Mouse (Mus musculus): Measurements from ENCODE around the gene Tctex1d4. TPM values are rescaled to one million over a fixed set of nuclear protein-coding genes. Genes with fewer than 3 reads are reported as not detected.

The Tctex1d4 gene
- polyA plus RNA-seq, 2 experiments, result not detected

- Histone ChIP-seq H3K27ac (peak overlapping the region; percentile 17), H3K9me3 (ENCODE audit: control insufficient read depth, low read length) (no peaks in the 10 kb centered on the region), H3K4me3 (ENCODE audit: insufficient read depth in 1 of 2, low read depth in 2 of 2, low read length in 2 of 2) (peak overlapping the region; percentile 85 to 92), H3K4me2 (ENCODE audit: low read depth) (peak overlapping the region; percentile 81), H3K27me3 (ENCODE audit: control insufficient read depth, insufficient read depth, low read length) (no peaks in the 10 kb centered on the region), H3K36me3 (replicated peaks; ENCODE audit: control insufficient read depth, insufficient read depth, low read depth) (peaks cover 56% of the 10 kb centered on the region), H3K4me1 (replicated peaks; ENCODE audit: control insufficient read depth in 2 of 2, insufficient read depth in 2 of 2, low read length in 1 of 2) (peaks cover 9 to 17% of the 10 kb centered on the region in 2 experiments), H3K9ac (replicated peaks) (peak overlapping the region; percentile 96)
- DNase-seq (ENCODE audit: low read depth in 3 of 3, low spot score in 3 of 3) (no peak), ATAC-seq (ENCODE audit: insufficient read depth) (peak; percentile 1; the same call in 1 of the 2 replicates)
- WGBS (ENCODE audit: insufficient replicate concordance), result under 1% methylated on average over 44 of the region's 44 CpGs
- TF ChIP-seq CTCF (IDR thresholded peaks at IDR 0.05; ENCODE audit: low read depth), result no peak
- TF ChIP-seq EP300 (IDR thresholded peaks at IDR 0.05; ENCODE audit: low read depth), result no peak
These were observed 28.6 kb downstream of the Tctex1d4 start for GRCm38 (mm10) chr4:117155020-117155791.

GRCm38 (mm10) chr4:117155792-117156355 lies 29.3 kb downstream of the Tctex1d4 start, which contains the start of gene Rps8:
Rps8 (minus strand) TSS chr4:117156243.
- 0% methylated on average over 52 of the region's 52 CpGs for WGBS (ENCODE audit: insufficient replicate concordance)
- Histone ChIP-seq H3K4me3 (ENCODE audit: insufficient read depth in 1 of 2, low read depth in 2 of 2, low read length in 2 of 2) (peak within 1 kb of the TSS; percentile 85 to 92), H3K27me3 (ENCODE audit: control insufficient read depth, insufficient read depth, low read length) (no peaks in the 10 kb centered on the region), H3K4me2 (ENCODE audit: low read depth) (peak within 1 kb of the TSS; percentile 81), H3K36me3 (replicated peaks; ENCODE audit: control insufficient read depth, insufficient read depth, low read depth) (peaks cover 54% of the 10 kb centered on the region), H3K4me1 (replicated peaks; ENCODE audit: control insufficient read depth in 2 of 2, insufficient read depth in 2 of 2, low read length in 1 of 2) (peaks cover 9 to 17% of the 10 kb centered on the region in 2 experiments), H3K9me3 (ENCODE audit: control insufficient read depth, low read length) (no peaks in the 10 kb centered on the region), H3K27ac (peak within 1 kb of the TSS; percentile 17), H3K9ac (replicated peaks) (peak within 1 kb of the TSS; percentile 96)
- ATAC-seq (ENCODE audit: insufficient read depth) (peak; percentile 88), DNase-seq (ENCODE audit: low read depth in 3 of 3, low spot score in 3 of 3) (peak; percentile 76 to 79 (median 77))
- TF ChIP-seq CTCF (IDR thresholded peaks at IDR 0.05; ENCODE audit: low read depth), result 0 out of 2 replicates have a peak, but pooled peaks have one; percentile 6
- no peak for TF ChIP-seq EP300 (IDR thresholded peaks at IDR 0.05; ENCODE audit: low read depth)

- Histone ChIP-seq H3K9me3 (ENCODE audit: control insufficient read depth, low read length) (no peaks in the 10 kb centered on the region), H3K36me3 (replicated peaks; ENCODE audit: control insufficient read depth, insufficient read depth, low read depth) (peaks cover 53% of the 10 kb centered on the region), H3K27me3 (ENCODE audit: control insufficient read depth, insufficient read depth, low read length) (no peaks in the 10 kb centered on the region), H3K4me2 (ENCODE audit: low read depth) (peak overlapping the region; percentile 81), H3K9ac (replicated peaks) (peak overlapping the region; percentile 96), H3K4me3 (ENCODE audit: insufficient read depth in 1 of 2, low read depth in 2 of 2, low read length in 2 of 2) (peak overlapping the region; percentile 85 to 92; a peak in 3 of 4 replicates), H3K27ac (peak overlapping the region; percentile 17), H3K4me1 (replicated peaks; ENCODE audit: control insufficient read depth in 2 of 2, insufficient read depth in 2 of 2, low read length in 1 of 2) (peaks cover 9 to 17% of the 10 kb centered on the region in 2 experiments)
- no peak for ATAC-seq (ENCODE audit: insufficient read depth)
- 22% methylated on average over 6 of the region's 6 CpGs for WGBS (ENCODE audit: insufficient replicate concordance)
- no peak for DNase-seq (ENCODE audit: low read depth in 3 of 3, low spot score in 3 of 3)
- TF ChIP-seq CTCF (IDR thresholded peaks at IDR 0.05; ENCODE audit: low read depth) (no peak), EP300 (IDR thresholded peaks at IDR 0.05; ENCODE audit: low read depth) (no peak)
These were observed 29.8 kb downstream of the Tctex1d4 start for GRCm38 (mm10) chr4:117156372-117156771.

- no peak for DNase-seq (ENCODE audit: low read depth in 3 of 3, low spot score in 3 of 3)
- Histone ChIP-seq H3K27ac (no peak overlapping the region), H3K4me2 (ENCODE audit: low read depth) (no peak overlapping the region), H3K27me3 (ENCODE audit: control insufficient read depth, insufficient read depth, low read length) (no peaks in the 10 kb centered on the region), H3K9me3 (ENCODE audit: control insufficient read depth, low read length) (no peaks in the 10 kb centered on the region), H3K4me1 (replicated peaks; ENCODE audit: control insufficient read depth in 2 of 2, insufficient read depth in 2 of 2, low read length in 1 of 2) (peaks cover 3% of the 10 kb centered on the region in 2 experiments; a peak in 1 of 4 replicates), H3K36me3 (replicated peaks; ENCODE audit: control insufficient read depth, insufficient read depth, low read depth) (peaks cover 52% of the 10 kb centered on the region), H3K9ac (replicated peaks) (no peak overlapping the region), H3K4me3 (ENCODE audit: insufficient read depth in 1 of 2, low read depth in 2 of 2, low read length in 2 of 2) (no peak overlapping the region)
- TF ChIP-seq CTCF (IDR thresholded peaks at IDR 0.05; ENCODE audit: low read depth) (no peak), EP300 (IDR thresholded peaks at IDR 0.05; ENCODE audit: low read depth) (no peak)
- no peak for ATAC-seq (ENCODE audit: insufficient read depth)
- WGBS (ENCODE audit: insufficient replicate concordance), result 86% methylated on average over 10 of the region's 10 CpGs
These were observed 33.1 kb downstream of the Tctex1d4 start for GRCm38 (mm10) chr4:117159666-117160065.

GRCm38 (mm10) chr4:117161183-117161582 lies 34.6 kb downstream of the Tctex1d4 start:
- WGBS (ENCODE audit: insufficient replicate concordance), result 81% methylated on average over 4 of the region's 4 CpGs
- no peak for TF ChIP-seq CTCF (IDR thresholded peaks at IDR 0.05; ENCODE audit: low read depth)
- no peak for TF ChIP-seq EP300 (IDR thresholded peaks at IDR 0.05; ENCODE audit: low read depth)
- H3K36me3 ChIP-seq (replicated peaks; ENCODE audit: control insufficient read depth, insufficient read depth, low read depth), result peaks cover 63% of the 10 kb centered on the region

More at GRCm38 (mm10) chr4:117161183-117161582, 34.6 kb downstream of the Tctex1d4 start:
- no peak overlapping the region for H3K9ac ChIP-seq (replicated peaks)
- no peaks in the 10 kb centered on the region for H3K9me3 ChIP-seq (ENCODE audit: control insufficient read depth, low read length)
- no peak overlapping the region for H3K27ac ChIP-seq
- no peak overlapping the region for H3K4me2 ChIP-seq (ENCODE audit: low read depth)
- peaks cover 3% of the 10 kb centered on the region in 2 experiments; a peak in 1 of 4 replicates for H3K4me1 ChIP-seq (replicated peaks; ENCODE audit: control insufficient read depth in 2 of 2, insufficient read depth in 2 of 2, low read length in 1 of 2)
- ATAC-seq (ENCODE audit: insufficient read depth) (no peak), DNase-seq (ENCODE audit: low read depth in 3 of 3, low spot score in 3 of 3) (no peak)
- H3K27me3 ChIP-seq (ENCODE audit: control insufficient read depth, insufficient read depth, low read length), result no peaks in the 10 kb centered on the region
- no peak overlapping the region for H3K4me3 ChIP-seq (ENCODE audit: insufficient read depth in 1 of 2, low read depth in 2 of 2, low read length in 2 of 2)

Data from liver, embryonic 14.5 days (tissue).